Comparison of ENCODE assay signal across 10 mouse cellular contexts in genomic region chr13:104094531-104095385, GRCm38 (mm10). TPM values are rescaled to one million over a fixed set of nuclear protein-coding genes. Genes with fewer than 3 reads are reported as not detected.
DNase-seq lines count a peak whose midpoint lies in the region; ATAC-seq and TF ChIP-seq lines count a peak whose summit lies in the region.
"Had no signal": no experiment of that assay in that cellular context is flagged by ENCODE, and none has a peak within 500 bp of the region (broad histone marks: within the 10 kb centered on the region; RNA-seq: fewer than 3 reads in every experiment).

No protein-coding gene starts in this region.

- no peak overlapping the region for H3K4me2 ChIP-seq in intestine, embryonic 16.5 days (ENCODE audit: low read depth, low read length)

- no peaks in the 10 kb centered on the region for H3K36me3 ChIP-seq in intestine, embryonic 16.5 days (ENCODE audit: control insufficient read depth, insufficient read depth, low read length)

- 79% methylated on average over 11 of the region's 11 CpGs for WGBS in intestine, embryonic 16.5 days
- 84% methylated on average over 11 of the region's 11 CpGs for WGBS in cerebellum, adult 2 months

- H3K27ac ChIP-seq in brown adipose tissue, adult 24 weeks (replicated peaks; ENCODE audit: low read depth, low read length): 0 out of 2 replicates have a peak overlapping the region, but pooled peaks have one; percentile 5
- no peak overlapping the region for H3K27ac ChIP-seq in intestine, embryonic 16.5 days (ENCODE audit: low read length)
- no peak overlapping the region for H3K27ac ChIP-seq in cerebellum, adult 2 months (ENCODE audit: insufficient read depth, low read length)

- 0 out of 2 replicates have a peak, but pooled peaks have one; percentile 28 for ATAC-seq in intestine, embryonic 16.5 days
- ATAC-seq in megakaryocyte, adult 5-6 weeks (ENCODE audit: poor library complexity, severe bottlenecking): peak; percentile 86

- no peak overlapping the region for H3K4me3 ChIP-seq in brown adipose tissue, adult 24 weeks (ENCODE audit: insufficient read depth, low read depth, low read length)
- H3K4me3 ChIP-seq in intestine, embryonic 16.5 days (ENCODE audit: low read length): no peak overlapping the region
- no peak overlapping the region for H3K4me3 ChIP-seq in cerebellum, adult 2 months (replicated peaks; ENCODE audit: insufficient read depth, low read depth, low read length)

- no peaks in the 10 kb centered on the region for H3K9me3 ChIP-seq in intestine, embryonic 16.5 days (ENCODE audit: control insufficient read depth, low read length)

- H3K27me3 ChIP-seq in intestine, embryonic 16.5 days (replicated peaks; ENCODE audit: control insufficient read depth, insufficient read depth, low read length): no peaks in the 10 kb centered on the region
- no peaks in the 10 kb centered on the region for H3K27me3 ChIP-seq in cerebellum, adult 2 months (ENCODE audit: control insufficient read depth, insufficient read depth, low read length)

- DNase-seq in gastrocnemius, adult 18-20 months (ENCODE audit: low spot score): peak; percentile 32
- no peak for DNase-seq in gastrocnemius, adult 8-10 months (ENCODE audit: low spot score in 2 of 2)
- no peak for DNase-seq in cerebellum, adult 2 months
- no peak for DNase-seq in testis, postnatal 10 days (ENCODE audit: low spot score)
- DNase-seq in right cerebral cortex, postnatal 14 days: no peak
- DNase-seq: cerebellum, adult 11 months; kidney, adult 9 months had no signal

- no peak for TF ChIP-seq CTCF in cerebellum, adult 2 months (IDR thresholded peaks at IDR 0.05; ENCODE audit: borderline replicate concordance, insufficient read depth, low read depth, low read length)

- H3K4me1 ChIP-seq in brown adipose tissue, adult 24 weeks (ENCODE audit: control insufficient read depth, insufficient read depth, insufficient read length, low read length): peaks cover 7% of the 10 kb centered on the region
- H3K4me1 ChIP-seq in intestine, embryonic 16.5 days (ENCODE audit: control insufficient read depth, insufficient read depth, low read length): peaks cover 3% of the 10 kb centered on the region; the same call in 1 of the 2 replicates
- H3K4me1 ChIP-seq in cerebellum, adult 2 months (ENCODE audit: control insufficient read depth, insufficient read depth, low read length): no peaks in the 10 kb centered on the region

- no peak overlapping the region for H3K9ac ChIP-seq in intestine, embryonic 16.5 days (ENCODE audit: low read depth, low read length)

- TF ChIP-seq POLR2A in cerebellum, adult 2 months (IDR thresholded peaks at IDR 0.05; ENCODE audit: borderline replicate concordance, insufficient read depth, low read length): no peak

RNA-seq across cellular contexts. Expression of gene Nln, which starts 14.7 kb away (rescaled TPM):
- total RNA-seq in gastrocnemius, adult 18-20 months (2021): 1 to 10 TPM; 4.7 to 7.0 TPM
- 1 to 10 TPM; 4.6 to 5.9 (median 5.1) TPM for total RNA-seq in gastrocnemius, adult 8-10 months (2022)
- 18.0 and 20.0 TPM in 2 replicates for polyA plus RNA-seq in brown adipose tissue, adult 24 weeks (2012; ENCODE audit: insufficient read depth, insufficient read length, missing spikeins)
- polyA plus RNA-seq in intestine, embryonic 16.5 days (2015; fragmentation: Nextera tagmentation; extraction: Ambion mirVana): 18.7 and 19.9 TPM in 2 replicates
- total RNA-seq in megakaryocyte, adult 5-6 weeks (2015): 26.6 and 31.6 TPM in 2 replicates
- total RNA-seq in megakaryocyte, adult 5-6 weeks (2017): 27.7 and 37.3 TPM in 2 replicates
- polyA plus RNA-seq in cerebellum, adult 2 months (2012; rRNA removed): 12.9 and 13.5 TPM in 2 replicates

RNA-seq across cellular contexts. Expression of gene Sgtb, which starts 14.8 kb away (rescaled TPM):
- under 1 TPM; 0.30 to 0.57 TPM for total RNA-seq in gastrocnemius, adult 18-20 months (2021)
- total RNA-seq in gastrocnemius, adult 8-10 months (2022): under 1 TPM; 0.10 to 0.83 (median 0.61) TPM
- polyA plus RNA-seq in brown adipose tissue, adult 24 weeks (2012; ENCODE audit: insufficient read depth, insufficient read length, missing spikeins): 2.4 and 4.2 TPM in 2 replicates
- 3.0 and 3.3 TPM in 2 replicates for polyA plus RNA-seq in intestine, embryonic 16.5 days (2015; fragmentation: Nextera tagmentation; extraction: Ambion mirVana)
- total RNA-seq in megakaryocyte, adult 5-6 weeks (2015): 0.11 and 0.14 TPM in 2 replicates
- total RNA-seq in megakaryocyte, adult 5-6 weeks (2017): 0.40 and 0.65 TPM in 2 replicates
- polyA plus RNA-seq in cerebellum, adult 2 months (2012; rRNA removed): 40.5 and 41.0 TPM in 2 replicates
